Mouse (Mus musculus) stomach, postnatal 0 days (tissue): ENCODE measurements around the gene Tac4.

Source experiments
- CTCF ChIP-seq: IDR thresholded peaks from 2 replicates; pipeline ENCODE4 v1.5.1; 2016; ENCODE audit warnings: antibody characterized with exemption, low read depth, mild to moderate bottlenecking, moderate library complexity
- EP300 ChIP-seq: optimal IDR thresholded peaks from 2 replicates; pipeline ENCODE3; 2016; ENCODE audit warnings: antibody characterized with exemption

- TF ChIP-seq CTCF (peak; percentile 92), EP300 (no peak)
Observed at GRCm38 (mm10) chr11:95298146-95298545, 36.8 kb downstream of the Tac4 start.
